Mouse (Mus musculus): ENCODE measurements at regions not wholly inside any gene's neighbourhood (a gene's known extent, or its start where the extent isn't known, plus 50 kb on each side); places are given as distances from the start of the nearest gene placed in this dataset.

- DNase-seq (ENCODE audit: low spot score), result no peak
Observed at GRCm38 (mm10) chr5:28919296-28920063, 276.3 kb upstream of the Rnf32 start.

DNA sequence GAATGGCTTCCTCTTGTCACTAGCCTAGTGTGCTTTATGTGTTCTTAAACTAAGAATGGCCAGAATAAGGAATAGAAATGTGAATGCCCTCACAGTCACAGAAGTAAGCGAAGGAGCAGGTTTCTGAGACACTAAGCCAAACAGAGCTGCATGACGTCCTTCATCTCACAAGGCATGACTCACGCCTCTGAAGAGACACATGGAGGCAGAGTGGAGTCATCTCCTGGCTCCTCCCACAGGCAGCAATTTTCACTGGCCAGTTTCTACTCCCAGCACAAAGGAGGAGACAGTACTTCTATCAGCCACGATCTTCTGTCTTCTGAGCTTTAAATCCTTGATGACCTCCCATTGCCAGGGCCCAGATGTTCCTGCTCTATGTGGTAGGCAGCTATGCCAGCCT, 291.3 kb upstream of the Rnf32 start:
- no peak for DNase-seq (ENCODE audit: low spot score)

- DNase-seq (ENCODE audit: low spot score), result no peak
Observed at GRCm38 (mm10) chr5:28903805-28904320, 291.9 kb upstream of the Rnf32 start.

DNA sequence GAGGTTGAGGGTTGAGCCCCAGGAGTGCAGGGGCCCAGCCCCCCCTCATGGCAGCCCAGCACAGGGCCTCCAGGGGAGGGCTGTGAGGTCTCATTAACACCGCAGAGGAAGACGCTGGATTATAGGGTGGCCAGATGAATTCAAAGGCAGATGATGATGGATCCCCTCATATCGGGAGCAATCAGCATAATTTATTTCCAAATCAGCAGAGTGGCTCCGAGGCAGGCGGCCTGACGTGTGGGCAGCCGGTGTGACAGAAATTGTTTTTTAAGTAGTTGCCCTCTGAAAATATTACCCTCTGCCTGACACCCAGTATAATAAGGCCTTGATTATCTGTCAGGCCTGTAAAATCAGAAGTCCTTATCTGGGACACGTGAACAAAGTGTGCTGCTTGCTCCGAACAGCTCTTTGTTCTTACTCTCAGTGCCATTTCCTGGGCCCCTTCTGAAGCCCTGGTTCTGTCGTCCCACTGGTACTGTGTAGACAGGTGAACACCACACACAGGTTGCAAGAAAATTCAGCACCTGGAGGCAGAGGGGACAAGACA, 303.0 kb upstream of the Rnf32 start:
- DNase-seq (ENCODE audit: low spot score), result no peak

DNA sequence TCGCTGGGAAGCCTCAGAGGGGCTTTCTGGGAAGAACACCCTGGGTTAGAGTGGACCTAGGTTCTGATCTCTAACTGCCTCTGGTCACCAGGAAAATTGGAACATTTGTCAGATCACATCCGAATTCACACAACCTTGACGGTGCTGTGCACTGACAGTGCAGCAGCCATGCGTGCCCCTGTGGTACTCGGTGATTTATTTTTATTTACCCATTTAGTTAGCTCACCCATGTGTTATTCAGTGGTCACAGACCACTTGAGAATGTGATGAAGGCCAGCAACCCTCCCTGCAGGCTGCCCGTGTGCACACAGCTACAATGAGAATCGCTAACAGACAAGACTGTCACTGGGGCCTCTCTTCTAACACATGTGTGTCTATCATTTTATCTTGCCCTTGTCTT, 303.8 kb upstream of the Rnf32 start:
- no peak for DNase-seq (ENCODE audit: low spot score)

DNA sequence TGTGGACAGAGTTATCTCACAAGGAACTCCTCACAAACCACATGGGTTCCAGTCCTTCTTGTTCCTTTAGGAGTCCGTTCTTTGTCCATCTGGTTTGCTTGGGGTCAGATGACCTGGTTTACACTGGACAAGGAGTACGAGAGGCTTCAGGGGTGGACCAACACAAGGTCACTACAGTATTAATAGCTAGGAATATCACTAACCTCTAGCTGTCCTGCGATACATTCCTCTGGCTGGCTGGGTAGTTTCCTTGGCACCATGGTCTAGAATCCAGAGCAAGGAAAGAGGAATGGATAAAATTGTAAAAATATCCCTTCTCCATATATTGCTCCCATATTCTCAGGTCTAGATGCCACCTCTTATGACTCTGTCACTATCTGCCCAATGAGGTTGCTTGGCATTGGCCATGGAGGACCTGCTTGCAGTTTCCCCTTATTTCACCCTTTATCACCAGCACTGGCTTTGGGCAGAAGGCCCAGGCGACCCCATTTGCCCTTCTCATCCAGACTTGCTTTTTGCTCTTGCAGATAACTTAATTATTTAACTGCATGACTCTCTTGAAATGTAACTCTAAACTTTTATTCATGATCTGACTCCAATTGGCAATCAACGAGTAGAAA, 310.9 kb upstream of the Rnf32 start:
- peak; percentile 18 for DNase-seq (ENCODE audit: low spot score)

- no peak for DNase-seq (ENCODE audit: low spot score)
Observed at GRCm38 (mm10) chr5:28876199-28876598, 319.6 kb upstream of the Rnf32 start.

DNA sequence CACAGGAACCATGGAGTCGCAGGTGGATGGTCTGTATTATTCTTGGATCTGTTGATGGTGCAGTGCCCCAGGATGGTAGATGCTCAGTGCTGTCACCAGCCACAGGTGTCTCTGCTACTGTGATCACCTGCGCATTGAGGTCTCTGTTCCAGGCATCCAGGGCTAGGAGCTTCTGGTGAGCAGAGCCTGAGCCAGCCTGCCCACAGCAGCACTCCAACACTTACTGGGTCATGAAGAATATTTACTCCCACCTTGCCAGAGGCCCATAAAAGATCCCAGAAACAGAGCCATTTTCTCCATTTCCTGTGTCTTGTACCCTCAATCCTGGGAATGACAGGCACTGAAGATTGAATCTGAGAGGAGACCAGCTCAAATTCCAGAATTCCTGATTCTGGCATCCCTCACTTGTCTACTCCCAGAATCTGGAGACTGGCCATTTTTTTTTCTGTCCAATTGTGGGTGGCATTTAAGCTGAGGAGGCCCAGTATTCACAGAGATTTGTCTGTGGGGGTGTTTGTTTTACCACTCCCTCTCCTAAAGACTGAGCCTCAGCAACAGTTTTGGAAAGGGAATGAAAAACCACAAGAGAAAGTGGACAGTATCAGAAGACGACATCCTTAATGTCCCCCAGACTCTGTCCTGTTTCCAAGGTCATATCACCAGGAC, 322.1 kb upstream of the Rnf32 start:
- no peak for DNase-seq (ENCODE audit: low spot score)

DNA sequence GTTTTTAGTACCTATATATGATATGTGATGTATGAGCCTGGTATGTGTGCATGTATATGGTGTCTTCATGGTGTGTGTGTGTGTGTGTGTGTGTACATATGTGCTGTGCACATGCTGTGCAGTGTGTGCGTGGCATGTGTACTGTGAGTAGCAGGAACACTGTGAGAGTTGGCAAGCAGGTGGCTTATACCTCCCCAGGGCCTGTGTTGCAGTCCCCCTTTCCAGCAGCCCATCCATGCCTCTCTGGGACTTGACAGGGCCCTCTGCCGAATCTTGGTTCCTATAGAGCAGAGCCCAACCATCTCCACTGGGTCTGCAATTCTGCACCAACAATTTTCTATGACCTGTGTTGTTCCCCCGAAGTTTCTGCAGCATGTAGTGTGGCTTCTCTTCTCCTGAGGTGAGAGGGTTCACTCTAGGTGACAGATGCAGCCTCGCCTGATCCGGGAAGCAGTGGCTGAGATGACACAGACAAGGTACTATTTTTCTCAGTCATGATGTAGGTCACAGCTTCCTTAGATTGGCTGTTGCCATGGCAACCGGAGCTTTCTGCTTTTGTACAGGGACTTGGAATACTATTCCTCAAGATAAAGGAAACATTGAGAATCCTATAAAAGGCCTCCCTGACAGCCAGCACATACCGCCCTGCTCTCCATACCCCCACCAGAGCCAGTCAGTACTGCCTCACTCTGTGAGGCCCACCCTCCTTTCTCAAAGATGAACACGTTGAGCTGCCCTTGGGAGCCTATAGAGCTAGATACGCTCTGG, 336.0 kb upstream of the Rnf32 start:
- no peak for DNase-seq (ENCODE audit: low spot score)

DNA sequence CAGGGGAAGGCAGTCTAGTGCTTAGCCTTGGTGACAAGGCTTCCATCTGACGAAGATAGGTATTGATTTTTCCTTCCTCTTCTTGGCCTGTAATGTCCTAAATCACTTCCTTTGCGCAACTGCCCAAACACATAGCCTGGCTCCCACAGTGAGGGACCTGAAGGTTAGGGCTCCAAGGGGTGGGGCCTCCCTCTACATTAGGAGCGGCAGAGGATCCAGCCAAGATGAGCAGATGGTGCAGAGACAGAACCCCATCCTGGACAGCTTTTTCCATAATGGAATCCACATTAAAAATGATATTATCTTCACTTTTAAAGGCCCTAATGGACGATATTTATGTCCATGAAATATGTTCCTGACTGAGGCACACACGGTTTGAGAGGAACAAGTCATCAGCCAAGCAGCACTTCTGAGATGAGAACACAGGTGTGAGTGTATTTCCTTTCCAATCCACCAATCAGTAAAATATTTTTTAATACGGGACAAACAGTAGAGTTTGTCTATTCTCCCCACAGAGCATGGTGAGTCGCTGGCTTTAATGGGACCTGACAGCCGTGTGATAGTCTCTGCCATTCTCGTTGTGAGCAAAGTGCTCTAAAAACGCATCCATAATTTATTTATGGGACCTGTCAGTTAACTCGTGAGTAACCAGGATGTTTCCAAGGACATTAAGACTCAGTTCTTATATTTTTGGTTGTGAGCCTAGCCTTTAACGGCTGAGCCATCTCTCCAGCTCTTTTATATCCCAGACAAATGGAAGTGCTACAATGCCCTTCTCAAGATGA, 357.5 kb upstream of the Rnf32 start:
- no peak for DNase-seq (ENCODE audit: low spot score)

DNA sequence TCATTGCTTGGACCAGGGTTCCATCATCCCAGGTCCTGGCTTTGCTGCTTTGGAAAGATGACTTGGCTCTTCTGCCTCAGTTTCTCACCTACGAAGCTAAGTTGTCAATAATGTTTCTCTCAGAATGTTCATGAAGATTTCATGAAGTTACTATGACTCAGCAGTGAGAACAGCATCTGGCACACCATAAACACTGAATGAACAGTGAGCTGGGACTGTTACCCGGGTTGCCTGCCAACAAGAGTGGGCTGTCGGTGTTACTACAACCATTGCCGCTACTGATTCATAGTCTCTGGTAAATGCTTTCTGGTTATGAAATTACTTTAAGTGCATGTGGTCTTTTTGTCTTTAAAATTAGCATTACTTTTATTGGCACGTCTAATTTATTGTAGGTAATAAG, 352.0 kb upstream of the Shh start:
- DNase-seq (ENCODE audit: low spot score), result no peak

DNA sequence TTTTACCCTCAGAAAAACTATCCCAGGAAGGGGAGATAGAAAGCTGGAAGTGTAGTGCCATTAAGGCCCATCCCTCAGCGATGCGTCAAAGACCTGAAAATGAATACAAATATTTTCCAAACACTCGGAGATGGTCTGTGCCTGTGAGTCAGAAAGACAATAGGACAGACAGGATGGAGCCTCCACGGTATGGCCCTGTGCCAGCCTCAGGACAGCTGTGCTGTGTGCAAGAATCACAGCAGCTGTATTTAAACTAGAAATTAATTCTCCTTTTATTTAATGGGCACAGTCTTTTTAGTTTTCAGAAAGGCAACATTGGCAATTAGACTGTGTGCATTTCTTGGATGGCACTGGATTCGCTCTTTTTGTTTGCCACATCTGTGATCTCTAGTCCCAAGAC, 340.9 kb upstream of the Shh start:
- no peak for DNase-seq (ENCODE audit: low spot score)

- no peak for DNase-seq (ENCODE audit: low spot score)
Observed at GRCm38 (mm10) chr5:28799464-28799863, 332.4 kb upstream of the Shh start.

DNA sequence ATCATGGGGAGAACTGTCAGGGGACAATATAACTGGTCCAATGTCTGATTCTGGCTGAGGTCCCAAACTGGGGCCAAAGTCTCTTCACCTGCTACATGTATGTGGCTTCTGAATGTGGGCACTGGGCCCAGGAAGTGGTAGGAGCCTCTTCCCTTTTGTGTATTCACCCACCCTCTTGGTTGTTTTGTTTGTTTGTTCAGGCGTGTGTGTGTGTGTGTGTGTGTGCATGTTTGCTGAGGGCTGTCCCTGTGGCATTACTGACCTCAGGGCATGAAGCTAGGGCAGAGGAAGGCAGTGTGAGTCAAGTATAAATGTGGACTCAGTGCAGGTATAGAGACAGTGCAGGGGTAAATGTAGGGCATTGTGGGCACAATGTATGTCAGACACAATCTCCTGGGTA, 331.3 kb upstream of the Shh start:
- no peak for DNase-seq (ENCODE audit: low spot score)

- no peak for DNase-seq (ENCODE audit: low spot score)
Observed at GRCm38 (mm10) chr5:28795130-28795758, 328.2 kb upstream of the Shh start.

DNA sequence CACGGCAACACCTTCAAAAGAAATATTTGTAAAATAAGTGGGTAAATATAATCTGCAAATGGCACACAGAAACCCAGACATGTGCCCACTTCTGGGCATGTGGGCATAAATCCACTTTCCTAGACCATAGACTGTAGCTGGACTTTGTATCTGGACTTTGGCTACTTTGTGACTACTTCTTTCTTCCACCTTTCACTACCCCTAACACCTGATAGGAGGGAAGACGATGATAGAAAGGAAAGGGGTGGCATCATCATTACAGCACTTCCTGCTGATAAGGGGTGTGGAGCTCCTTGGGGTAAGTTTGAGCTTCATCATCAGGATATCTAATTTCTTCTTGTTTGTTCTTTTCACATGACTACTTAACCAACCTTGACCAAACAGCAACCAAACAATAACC, 326.7 kb upstream of the Shh start:
- no peak for DNase-seq (ENCODE audit: low spot score)

GRCm38 (mm10) chr5:28785347-28786060, 318.4 kb upstream of the Shh start:
- DNase-seq (ENCODE audit: low spot score), result no peak

DNA sequence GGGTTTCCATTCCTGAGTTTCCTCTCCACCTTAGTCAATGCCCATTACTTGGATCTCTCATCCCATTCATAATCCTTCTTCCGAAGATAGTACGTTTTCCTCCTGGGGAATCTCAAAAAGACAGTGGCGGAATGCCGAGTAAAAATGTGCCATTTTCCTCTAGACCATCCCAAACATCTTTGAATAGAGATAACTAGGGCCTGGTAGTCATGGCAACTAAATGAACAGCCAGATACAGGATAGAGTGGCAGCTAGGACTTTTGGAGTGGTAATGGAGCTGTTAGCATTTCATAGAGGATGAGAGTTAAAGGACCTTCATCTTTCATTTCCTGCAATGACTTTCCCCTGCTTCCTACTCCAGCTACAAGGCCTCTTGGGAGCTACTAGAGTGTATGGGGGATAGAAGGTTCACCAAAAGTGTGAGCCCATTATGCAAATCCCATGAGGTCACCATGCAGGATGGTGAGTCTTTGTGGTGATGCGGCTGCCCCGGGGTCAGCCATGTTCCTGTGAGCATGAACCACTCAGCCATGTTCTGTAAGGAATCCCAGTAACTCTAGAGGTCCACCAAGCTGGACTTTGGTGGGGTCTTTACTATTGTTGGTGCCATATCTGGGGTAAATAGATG, 317.4 kb upstream of the Shh start:
- DNase-seq (ENCODE audit: low spot score), result no peak

- no peak for DNase-seq (ENCODE audit: low spot score)
Observed at GRCm38 (mm10) chr5:28775648-28776359, 308.7 kb upstream of the Shh start.
